Mouse (Mus musculus): Measurements from ENCODE around the gene Vmn1r19.
"Not testable (repeated sequence)": the region's sequence is repeated elsewhere in the genome, so short reads cannot be mapped to it uniquely, and the experiment has no call there.

Vmn1r19 gene

GRCm38 (mm10) chr6:57403480-57403879 lies at the start of gene Vmn1r19:
Vmn1r19 (plus strand) TSS chr6:57403780.
- not testable (repeated sequence) for DNase-seq (ENCODE audit: low read depth)

- DNase-seq (ENCODE audit: low read depth), result no peak
These were observed 46.7 kb upstream of the Vmn1r19 start for GRCm38 (mm10) chr6:57356864-57357263.

DNA sequence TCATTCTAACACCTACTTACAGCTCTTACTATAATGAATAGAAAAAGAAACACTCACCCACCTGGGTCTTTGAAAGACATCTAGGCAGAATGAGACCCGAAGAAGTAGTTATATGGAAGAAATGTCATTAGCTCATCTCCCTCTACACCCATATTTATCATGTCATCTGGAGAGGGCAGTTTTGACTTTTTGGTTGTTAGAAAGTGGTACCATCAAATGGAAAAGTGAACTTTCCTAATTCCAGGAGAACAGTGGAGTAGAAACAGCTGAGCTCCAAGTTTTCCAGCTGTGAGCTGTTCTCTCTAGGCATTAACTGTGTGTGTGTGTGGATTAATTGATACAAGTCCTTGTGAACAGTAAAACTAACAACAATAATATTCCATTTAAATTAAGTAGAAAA lies 40.0 kb upstream of the Vmn1r19 start, which contains the start of gene Vmn1r17:
Vmn1r17 (minus strand) TSS at position 101 of the 400 bp plus-strand sequence.
- DNase-seq (ENCODE audit: low read depth), result no peak

GRCm38 (mm10) chr6:57365866-57366265 lies 37.7 kb upstream of the Vmn1r19 start:
- not testable (repeated sequence) for DNase-seq (ENCODE audit: low read depth)

DNA sequence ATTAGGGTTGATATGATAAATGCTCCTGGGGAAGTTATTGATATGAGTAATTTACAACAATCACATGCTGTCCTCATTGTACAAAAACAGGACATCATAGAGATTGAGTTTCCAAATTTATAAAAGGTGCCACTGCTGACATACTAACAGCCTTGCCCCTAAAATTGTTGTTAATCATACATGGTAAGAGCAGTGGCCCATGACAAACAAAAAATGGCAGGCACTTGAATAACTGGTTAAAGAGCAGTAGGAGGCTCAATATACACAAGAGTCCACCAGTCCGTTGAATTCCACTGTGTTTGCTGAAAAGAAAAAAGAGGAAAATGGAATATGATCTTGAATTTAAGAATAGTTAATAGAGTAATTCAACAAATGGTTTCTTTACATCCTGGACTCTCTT lies 36.1 kb upstream of the Vmn1r19 start:
- no peak for DNase-seq (ENCODE audit: low read depth)

- no peak for DNase-seq (ENCODE audit: low read depth)
These were observed 7.9 kb upstream of the Vmn1r19 start, which contains the start of gene Vmn1r18 for GRCm38 (mm10) chr6:57395683-57396082. Vmn1r18 (minus strand) TSS chr6:57395783.

DNA sequence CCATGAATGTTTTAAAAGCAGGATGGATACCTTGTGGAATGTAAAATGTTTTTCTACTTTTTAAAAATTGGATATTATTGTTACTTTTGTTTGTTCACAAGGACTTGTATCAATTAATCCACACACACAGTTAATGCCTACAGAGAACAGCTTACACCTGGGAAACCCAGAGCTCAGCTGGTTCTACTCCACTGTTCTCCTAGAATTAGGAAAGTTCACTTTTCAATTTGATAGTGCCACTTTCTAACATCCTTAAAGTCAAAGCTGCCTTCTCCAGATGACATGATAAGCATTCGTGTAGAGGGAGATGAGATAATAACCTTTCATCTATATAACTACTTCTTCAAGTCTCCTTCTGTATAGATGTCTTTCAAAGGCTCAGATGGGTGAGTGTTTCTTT lies 25.1 kb downstream of the Vmn1r19 start, which contains the start of gene Vmn1r20:
Vmn1r20 (plus strand) TSS at position 301 of the 400 bp plus-strand sequence.
- no peak for DNase-seq (ENCODE audit: low read depth)

GRCm38 (mm10) chr6:57431196-57431595 lies 27.6 kb downstream of the Vmn1r19 start:
- no peak for DNase-seq (ENCODE audit: low read depth)

All from fibroblast of lung, adult 2 months (primary cell).